Mouse (Mus musculus): ENCODE results near the gene Zfp708. TPM values are rescaled to one million over a fixed set of nuclear protein-coding genes. Genes with fewer than 3 reads are reported as not detected.
"Not testable (repeated sequence)": the region's sequence is repeated elsewhere in the genome, so short reads cannot be mapped to it uniquely, and the experiment has no call there.

Zfp708 gene
- polyA plus RNA-seq (2015; fragmentation: Nextera tagmentation; extraction: Ambion mirVana): 3.1 TPM in 2 replicates

DNA sequence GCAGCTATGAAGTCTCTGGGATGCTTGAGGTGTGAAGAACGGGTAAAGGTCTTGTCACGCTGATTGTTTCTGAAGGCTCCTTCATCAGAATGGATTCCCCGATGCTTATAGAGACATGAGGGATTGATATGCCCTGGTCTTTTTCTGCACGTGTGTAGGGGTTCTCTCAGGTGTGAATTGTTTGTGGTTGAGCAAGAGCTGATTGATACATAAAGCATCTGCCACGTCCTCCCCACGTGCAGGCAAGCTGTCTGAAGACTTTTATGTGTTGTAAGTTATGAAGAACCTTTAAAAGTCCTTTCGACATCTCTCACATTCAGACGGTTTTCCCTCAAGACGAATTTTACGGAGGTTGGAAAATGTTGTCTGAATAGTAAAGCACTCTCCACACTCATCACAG, at the start of gene Zfp708:
Gene Zfp708 (minus strand): TSS at position 101 of the 400 bp plus-strand sequence.
- whole genome bisulfite sequencing: 89% methylated on average over 10 of the region's 10 CpGs
- Histone ChIP-seq H3K4me2 (ENCODE audit: low read depth, low read length) (no peak within 1 kb of the TSS), H3K4me3 (ENCODE audit: low read length) (no peak within 1 kb of the TSS), H3K27ac (ENCODE audit: low read length) (no peak within 1 kb of the TSS), H3K4me1 (ENCODE audit: control insufficient read depth, insufficient read depth, low read length) (no peaks in the 10 kb centered on the region), H3K9me3 (replicated peaks; ENCODE audit: control insufficient read depth, low read length) (no peaks in the 10 kb centered on the region), H3K27me3 (ENCODE audit: control insufficient read depth, insufficient read depth, low read length) (no peaks in the 10 kb centered on the region), H3K9ac (ENCODE audit: low read length) (no peak within 1 kb of the TSS), H3K36me3 (ENCODE audit: control insufficient read depth, insufficient read depth) (peaks cover 11% of the 10 kb centered on the region)
- no peak for ATAC-seq (replicated peaks; ENCODE audit: extremely low read depth, insufficient read depth, low FRiP score)

DNA sequence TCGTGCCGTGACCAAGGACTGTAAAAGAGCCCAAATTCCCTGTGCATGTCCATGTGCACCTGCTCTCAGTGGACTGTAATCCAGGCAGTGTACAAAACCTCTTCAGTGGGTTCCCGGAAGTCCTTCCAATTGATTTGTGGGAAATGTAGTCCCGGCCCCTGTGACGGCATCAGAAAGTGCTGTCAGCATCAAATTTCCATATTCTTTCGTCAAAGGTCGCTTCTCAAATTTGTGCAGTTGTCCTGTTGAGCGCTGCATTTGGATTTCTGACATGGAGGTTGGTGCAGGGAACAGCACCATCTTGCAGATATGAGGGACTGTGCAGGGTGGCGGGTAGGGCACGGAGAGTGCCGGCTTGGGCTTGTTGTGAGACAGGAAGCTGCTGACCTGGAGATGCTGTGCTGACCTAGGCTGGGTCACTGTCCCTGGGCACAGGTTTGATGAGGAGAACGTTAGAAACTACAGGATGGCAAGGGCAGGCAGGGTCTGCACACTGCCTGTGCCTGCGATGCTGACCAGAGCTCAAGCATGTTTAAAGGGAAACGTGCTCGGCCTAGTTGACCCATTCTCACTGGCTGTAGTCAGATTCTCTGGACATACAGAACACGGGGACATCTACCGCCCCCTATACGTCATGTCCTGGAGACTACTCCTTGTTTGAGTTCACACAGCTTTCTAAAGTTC, 30.4 kb upstream of the Zfp708 start:
- H3K27ac ChIP-seq (ENCODE audit: low read length): peak overlapping the region; percentile 58
- ATAC-seq (replicated peaks; ENCODE audit: extremely low read depth, insufficient read depth, low FRiP score): peak; percentile 86
- no peaks in the 10 kb centered on the region; the same call in 1 of the 2 replicates for H3K27me3 ChIP-seq (ENCODE audit: control insufficient read depth, insufficient read depth, low read length)

DNA sequence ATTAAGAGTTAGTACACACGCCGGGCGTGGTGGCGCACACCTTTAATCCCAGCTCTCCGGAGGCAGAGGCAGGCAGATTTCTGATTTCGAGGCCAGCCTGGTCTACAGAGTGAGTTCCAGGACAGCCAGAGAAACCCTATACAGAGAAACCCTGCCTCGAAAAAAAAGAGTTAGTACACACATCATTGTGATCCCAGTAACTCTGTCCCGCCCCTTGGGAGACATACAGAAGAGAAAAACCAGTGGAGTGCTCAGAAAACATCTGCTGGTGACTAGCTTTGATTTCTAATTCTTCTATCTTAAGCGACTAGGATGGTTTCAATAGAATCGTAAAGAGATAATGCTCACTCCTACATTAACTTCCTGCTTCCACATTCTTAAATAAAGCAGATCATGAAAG, 29.7 kb upstream of the Zfp708 start:
- H3K4me2 ChIP-seq (ENCODE audit: low read depth, low read length): peak overlapping the region; percentile 84; the same call in 1 of the 2 replicates
- not testable (repeated sequence) for H3K9ac ChIP-seq (ENCODE audit: low read length); ATAC-seq (replicated peaks; ENCODE audit: extremely low read depth, insufficient read depth, low FRiP score); H3K27ac ChIP-seq (ENCODE audit: low read length); H3K9me3 ChIP-seq (replicated peaks; ENCODE audit: control insufficient read depth, low read length); H3K27me3 ChIP-seq (ENCODE audit: control insufficient read depth, insufficient read depth, low read length); H3K36me3 ChIP-seq (ENCODE audit: control insufficient read depth, insufficient read depth); H3K4me1 ChIP-seq (ENCODE audit: control insufficient read depth, insufficient read depth, low read length)
- WGBS: 71% methylated on average over 10 of the region's 10 CpGs
- H3K4me3 ChIP-seq (ENCODE audit: low read length): peak overlapping the region; percentile 69; the same call in 1 of the 2 replicates

More for the DNA sequence above, 30.4 kb upstream of the Zfp708 start:
- WGBS: 2% methylated on average over 18 of the region's 18 CpGs
- H3K4me3 ChIP-seq (ENCODE audit: low read length): peak overlapping the region; percentile 69
- H3K9ac ChIP-seq (ENCODE audit: low read length): peak overlapping the region; percentile 84
- H3K9me3 ChIP-seq (replicated peaks; ENCODE audit: control insufficient read depth, low read length): no peaks in the 10 kb centered on the region
- H3K36me3 ChIP-seq (ENCODE audit: control insufficient read depth, insufficient read depth): no peaks in the 10 kb centered on the region
- peak overlapping the region; percentile 84 for H3K4me2 ChIP-seq (ENCODE audit: low read depth, low read length)
- H3K4me1 ChIP-seq (ENCODE audit: control insufficient read depth, insufficient read depth, low read length): peaks cover 6% of the 10 kb centered on the region

DNA sequence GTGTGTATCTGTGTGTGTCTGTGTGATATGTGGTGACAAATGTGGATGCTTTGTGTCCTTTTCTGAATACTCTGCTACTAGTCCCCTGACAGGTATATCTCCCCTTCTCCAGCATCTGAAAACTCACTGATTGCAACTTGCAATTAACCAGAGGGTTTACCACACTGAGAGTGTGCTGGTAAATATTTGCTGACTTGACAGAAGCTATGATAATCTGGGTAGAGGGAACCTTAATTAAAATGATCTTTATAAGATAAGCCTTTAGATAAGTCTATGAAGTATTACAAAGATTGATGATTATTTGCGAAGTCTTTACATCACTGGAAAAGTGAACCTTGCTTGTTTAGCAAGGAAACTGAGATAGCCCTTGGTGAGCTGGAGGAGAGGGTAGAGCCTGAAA, 26.7 kb upstream of the Zfp708 start:
- H3K9me3 ChIP-seq (replicated peaks; ENCODE audit: control insufficient read depth, low read length): no peaks in the 10 kb centered on the region
- no peak overlapping the region for H3K4me3 ChIP-seq (ENCODE audit: low read length)
- H3K9ac ChIP-seq (ENCODE audit: low read length): no peak overlapping the region
- peaks cover 6% of the 10 kb centered on the region for H3K4me1 ChIP-seq (ENCODE audit: control insufficient read depth, insufficient read depth, low read length)
- WGBS: 80% methylated on average over 1 of the region's 1 CpGs
- no peak overlapping the region for H3K27ac ChIP-seq (ENCODE audit: low read length)
- no peaks in the 10 kb centered on the region for H3K36me3 ChIP-seq (ENCODE audit: control insufficient read depth, insufficient read depth)
- H3K27me3 ChIP-seq (ENCODE audit: control insufficient read depth, insufficient read depth, low read length): no peaks in the 10 kb centered on the region; the same call in 1 of the 2 replicates
- no peak overlapping the region for H3K4me2 ChIP-seq (ENCODE audit: low read depth, low read length)
- no peak for ATAC-seq (replicated peaks; ENCODE audit: extremely low read depth, insufficient read depth, low FRiP score)

DNA sequence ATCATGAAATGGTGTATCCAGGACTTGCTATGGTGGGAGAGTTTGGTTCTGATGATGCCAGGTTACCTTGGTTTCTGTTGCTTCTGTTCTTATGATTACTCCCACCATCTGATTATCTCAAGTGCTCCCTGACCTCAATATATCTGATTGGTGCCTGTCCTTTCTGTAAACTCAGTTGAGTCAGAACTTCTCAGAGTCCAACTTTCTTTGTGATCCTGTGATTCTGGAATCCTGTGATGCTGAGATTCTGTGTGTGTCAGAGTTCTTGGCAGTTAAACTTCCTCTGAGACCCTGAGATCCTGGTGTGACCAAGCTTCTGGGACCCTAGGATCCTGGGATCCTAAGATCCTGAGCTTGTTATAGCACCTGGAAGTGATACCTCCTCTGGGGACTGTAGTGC, 23.6 kb upstream of the Zfp708 start, which contains the start of gene Zfp759:
Gene Zfp759 (plus strand): TSS at position 301 of the 400 bp plus-strand sequence.
- H3K9ac ChIP-seq (ENCODE audit: low read length); H3K4me3 ChIP-seq (ENCODE audit: low read length); H3K27me3 ChIP-seq (ENCODE audit: control insufficient read depth, insufficient read depth, low read length); H3K9me3 ChIP-seq (replicated peaks; ENCODE audit: control insufficient read depth, low read length); H3K27ac ChIP-seq (ENCODE audit: low read length); H3K4me2 ChIP-seq (ENCODE audit: low read depth, low read length); ATAC-seq (replicated peaks; ENCODE audit: extremely low read depth, insufficient read depth, low FRiP score); H3K4me1 ChIP-seq (ENCODE audit: control insufficient read depth, insufficient read depth, low read length); H3K36me3 ChIP-seq (ENCODE audit: control insufficient read depth, insufficient read depth): not testable (repeated sequence)

DNA sequence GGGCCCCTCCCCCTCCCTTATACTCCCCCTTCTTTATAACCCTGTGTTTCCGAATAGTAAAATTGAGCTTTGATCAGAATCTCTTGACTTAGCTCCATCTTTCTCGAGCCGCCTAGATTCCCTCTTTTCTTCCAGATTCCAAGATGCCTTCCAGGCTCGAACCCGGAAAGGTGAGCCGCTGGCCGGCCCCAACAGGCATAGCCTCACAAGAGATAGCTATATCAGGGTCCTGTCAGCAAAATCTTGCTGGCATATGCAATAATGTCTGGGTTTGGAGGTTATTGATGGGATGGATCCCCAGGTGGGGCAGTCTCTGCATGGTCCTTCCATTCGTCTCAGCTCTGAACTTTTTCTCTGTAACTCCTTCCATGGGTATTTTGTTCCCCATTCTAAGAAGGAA, 18.4 kb upstream of the Zfp708 start, which contains the start of gene Rslcan18:
Gene Rslcan18 (minus strand): TSS at position 101 of the 400 bp plus-strand sequence.
- not testable (repeated sequence) for H3K27ac ChIP-seq (ENCODE audit: low read length); ATAC-seq (replicated peaks; ENCODE audit: extremely low read depth, insufficient read depth, low FRiP score); H3K36me3 ChIP-seq (ENCODE audit: control insufficient read depth, insufficient read depth); H3K4me1 ChIP-seq (ENCODE audit: control insufficient read depth, insufficient read depth, low read length); H3K4me2 ChIP-seq (ENCODE audit: low read depth, low read length); H3K4me3 ChIP-seq (ENCODE audit: low read length); H3K9me3 ChIP-seq (replicated peaks; ENCODE audit: control insufficient read depth, low read length); H3K9ac ChIP-seq (ENCODE audit: low read length); H3K27me3 ChIP-seq (ENCODE audit: control insufficient read depth, insufficient read depth, low read length)
- 83% methylated on average over 8 of the region's 8 CpGs for WGBS

DNA sequence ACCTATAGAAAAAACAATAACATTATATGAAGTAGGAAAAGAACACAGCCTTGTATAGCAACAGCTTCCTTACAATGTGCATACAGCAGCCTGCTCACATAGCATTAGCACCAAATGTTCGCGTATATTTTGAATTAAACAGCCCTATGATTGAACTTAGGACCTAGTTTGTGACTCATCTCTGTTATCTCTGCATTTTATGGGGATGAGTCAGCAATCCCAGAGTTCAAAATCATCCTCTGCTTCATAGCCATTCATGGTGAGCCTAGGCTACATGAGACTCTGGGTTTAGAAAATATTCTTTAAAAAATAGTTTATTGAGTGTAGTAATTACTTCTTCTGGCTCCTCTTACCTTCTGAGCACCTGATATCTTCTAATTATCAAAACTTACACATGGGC, 15.5 kb upstream of the Zfp708 start:
- ATAC-seq (replicated peaks; ENCODE audit: extremely low read depth, insufficient read depth, low FRiP score): no peak
- no peak overlapping the region for H3K4me3 ChIP-seq (ENCODE audit: low read length)
- H3K27ac ChIP-seq (ENCODE audit: low read length): no peak overlapping the region
- H3K9me3 ChIP-seq (replicated peaks; ENCODE audit: control insufficient read depth, low read length): no peaks in the 10 kb centered on the region
- H3K27me3 ChIP-seq (ENCODE audit: control insufficient read depth, insufficient read depth, low read length): no peaks in the 10 kb centered on the region
- no peak overlapping the region for H3K9ac ChIP-seq (ENCODE audit: low read length)
- 86% methylated on average over 2 of the region's 2 CpGs for WGBS
- H3K4me1 ChIP-seq (ENCODE audit: control insufficient read depth, insufficient read depth, low read length): no peaks in the 10 kb centered on the region
- no peaks in the 10 kb centered on the region for H3K36me3 ChIP-seq (ENCODE audit: control insufficient read depth, insufficient read depth)
- H3K4me2 ChIP-seq (ENCODE audit: low read depth, low read length): no peak overlapping the region

DNA sequence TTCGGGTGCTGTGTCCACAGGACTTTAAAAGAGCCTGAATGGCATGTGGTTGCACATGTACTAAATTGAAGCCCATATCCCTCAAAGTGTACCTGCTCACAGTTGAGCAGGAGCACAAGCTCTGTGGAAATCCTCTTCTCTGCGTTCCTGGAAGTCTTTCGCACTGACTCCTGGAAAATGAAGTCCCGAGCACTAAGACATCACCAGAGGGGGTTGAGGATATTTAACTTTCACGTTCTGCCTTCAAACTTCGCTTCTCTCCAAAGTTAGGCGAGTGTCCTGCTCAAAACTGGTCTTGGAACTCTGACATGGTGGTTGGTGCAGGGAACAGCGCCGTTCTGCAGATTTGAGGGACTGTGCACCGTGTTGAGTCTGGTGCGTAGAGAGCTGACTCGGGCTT, 14.3 kb upstream of the Zfp708 start:
- WGBS: 77% methylated on average over 12 of the region's 12 CpGs
- H3K36me3 ChIP-seq (ENCODE audit: control insufficient read depth, insufficient read depth): no peaks in the 10 kb centered on the region
- no peaks in the 10 kb centered on the region for H3K27me3 ChIP-seq (ENCODE audit: control insufficient read depth, insufficient read depth, low read length)
- no peak overlapping the region for H3K9ac ChIP-seq (ENCODE audit: low read length)
- H3K9me3 ChIP-seq (replicated peaks; ENCODE audit: control insufficient read depth, low read length): no peaks in the 10 kb centered on the region
- peaks cover 6% of the 10 kb centered on the region for H3K4me1 ChIP-seq (ENCODE audit: control insufficient read depth, insufficient read depth, low read length)
- ATAC-seq (replicated peaks; ENCODE audit: extremely low read depth, insufficient read depth, low FRiP score): no peak
- H3K4me3 ChIP-seq (ENCODE audit: low read length): no peak overlapping the region
- no peak overlapping the region for H3K4me2 ChIP-seq (ENCODE audit: low read depth, low read length)
- no peak overlapping the region for H3K27ac ChIP-seq (ENCODE audit: low read length)

DNA sequence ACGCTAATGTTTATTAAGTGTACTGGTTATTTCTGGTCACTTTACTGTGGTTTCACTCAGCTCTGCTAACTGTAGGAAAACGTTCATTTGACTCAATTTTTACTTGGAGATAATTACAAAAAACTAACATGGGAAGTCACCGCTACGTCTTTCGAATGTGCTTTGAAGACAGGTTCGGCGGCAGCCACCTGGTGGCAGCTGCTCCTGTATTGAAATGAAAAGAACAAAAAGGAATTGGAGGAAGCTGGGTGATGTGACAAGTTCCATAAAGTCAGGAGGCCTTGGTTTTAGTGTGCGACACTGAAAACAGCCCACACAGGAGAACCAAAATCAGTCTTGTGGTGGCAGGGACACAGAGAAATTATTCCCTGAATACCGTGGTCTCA, 11.0 kb upstream of the Zfp708 start:
- Histone ChIP-seq H3K27me3 (ENCODE audit: control insufficient read depth, insufficient read depth, low read length) (no peaks in the 10 kb centered on the region), H3K4me3 (ENCODE audit: low read length) (peak overlapping the region; percentile 92), H3K9ac (ENCODE audit: low read length) (peak overlapping the region; percentile 44), H3K36me3 (ENCODE audit: control insufficient read depth, insufficient read depth) (peaks cover 8% of the 10 kb centered on the region), H3K4me1 (ENCODE audit: control insufficient read depth, insufficient read depth, low read length) (peaks cover 6% of the 10 kb centered on the region), H3K27ac (ENCODE audit: low read length) (peak overlapping the region; percentile 53), H3K9me3 (replicated peaks; ENCODE audit: control insufficient read depth, low read length) (no peaks in the 10 kb centered on the region; the same call in 1 of the 2 replicates), H3K4me2 (ENCODE audit: low read depth, low read length) (peak overlapping the region; percentile 88)
- peak; percentile 63 for ATAC-seq (replicated peaks; ENCODE audit: extremely low read depth, insufficient read depth, low FRiP score)
- 7% methylated on average over 9 of the region's 9 CpGs for WGBS

All from heart, embryonic 16.5 days (tissue).